Mouse (Mus musculus): ENCODE data around the gene Afmid. TPM values are rescaled to one million over a fixed set of nuclear protein-coding genes. Genes with fewer than 3 reads are reported as not detected.

Gene Afmid
- polyA plus RNA-seq, 1 experiment from 2014 or later = 4.6 TPM

DNA sequence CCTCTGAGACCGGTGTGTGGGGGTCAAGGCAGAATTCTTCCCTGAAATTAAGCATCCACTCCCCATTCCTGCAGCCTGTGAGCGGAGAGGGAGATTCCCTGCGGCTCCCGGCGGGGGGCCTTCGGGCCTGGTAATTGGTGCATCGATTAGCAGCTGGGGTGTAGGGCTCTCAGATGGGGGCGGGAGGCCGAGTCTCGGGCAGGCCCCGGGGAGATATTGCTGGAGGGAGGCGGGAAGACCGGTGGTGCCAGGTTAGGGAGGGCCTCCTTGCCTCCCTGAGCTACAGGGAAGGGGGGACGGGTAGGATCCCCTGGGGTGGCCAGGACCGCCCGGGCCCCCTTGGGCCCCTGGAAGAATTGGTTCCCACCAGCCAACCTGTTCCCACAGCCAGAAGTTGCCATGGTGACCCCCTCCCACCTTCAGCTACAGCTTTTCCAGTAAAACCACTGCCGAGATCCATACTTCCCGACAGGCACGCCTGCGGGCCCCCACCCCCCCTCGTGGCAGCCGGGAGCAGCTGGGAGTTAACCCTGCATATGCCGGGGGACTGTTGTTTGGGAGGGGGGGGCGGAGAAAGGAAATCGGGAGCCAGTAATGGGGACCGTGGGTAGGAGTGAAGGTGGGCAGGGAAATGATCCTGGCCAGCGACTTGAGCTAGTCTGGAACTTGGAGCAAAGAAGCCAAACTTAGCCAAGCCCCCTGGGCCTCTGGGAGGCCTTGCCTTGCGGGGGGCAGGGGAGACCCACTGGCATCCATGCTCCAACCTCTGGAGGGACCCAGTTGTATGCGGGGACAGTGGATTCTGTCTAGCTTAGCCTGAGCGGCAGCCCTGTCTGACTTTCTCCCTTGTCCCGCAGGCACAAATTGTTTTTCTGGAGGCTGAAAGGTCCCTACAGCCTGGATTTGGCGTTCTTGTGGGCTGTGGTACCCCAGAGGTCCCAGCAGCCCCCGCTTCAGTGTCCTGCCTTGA lies 63.4 kb downstream of the Afmid start:
- H3K4me2 ChIP-seq = peak overlapping the region; percentile 61
- peak; percentile 60 for ATAC-seq (ENCODE audit: insufficient read depth)
- H3K4me1 ChIP-seq (ENCODE audit: insufficient read depth) = peaks cover 19% of the 10 kb centered on the region
- H3K9me3 ChIP-seq (ENCODE audit: low read depth, low read length) = no peaks in the 10 kb centered on the region
- H3K9ac ChIP-seq = peak overlapping the region; percentile 48
- no peak overlapping the region for H3K27ac ChIP-seq (ENCODE audit: low read depth)
- H3K4me3 ChIP-seq (ENCODE audit: low read depth, low read length) = peak overlapping the region; percentile 28
- no peak for TF ChIP-seq CTCF (IDR thresholded peaks at IDR 0.05; ENCODE audit: low read depth)
- 6% methylated on average over 33 of the region's 33 CpGs for WGBS
- H3K27me3 ChIP-seq (ENCODE audit: insufficient read depth, low read length) = 0 out of 2 replicates have a peak, but pooled peaks cover 7% of the 10 kb centered on the region
- no peaks in the 10 kb centered on the region for H3K36me3 ChIP-seq (ENCODE audit: insufficient read depth)
- DNase-seq = peak; percentile 56

Other genes starting within 250 kb of the Afmid start
- 10.9 and 11.6 TPM in 2 replicates for gene Tnrc6c, start 171.6 kb upstream of the Afmid start, polyA plus RNA-seq (2014; fragmentation: Nextera tagmentation; extraction: Ambion mirVana)
- 1.6 and 2.9 TPM in 2 replicates for gene Tmc8, start 43.8 kb upstream of the Afmid start, polyA plus RNA-seq (2014; fragmentation: Nextera tagmentation; extraction: Ambion mirVana)
- 18.2 and 18.6 TPM in 2 replicates for gene Tmc6, start 43.7 kb upstream of the Afmid start, polyA plus RNA-seq (2014; fragmentation: Nextera tagmentation; extraction: Ambion mirVana)
- 0.22 and 0.23 TPM in 2 replicates for gene 6030468B19Rik, start 28.3 kb upstream of the Afmid start, polyA plus RNA-seq (2014; fragmentation: Nextera tagmentation; extraction: Ambion mirVana)
- 0.23 and 0.30 TPM in 2 replicates for gene Gm20708, start 16.3 kb upstream of the Afmid start, polyA plus RNA-seq (2014; fragmentation: Nextera tagmentation; extraction: Ambion mirVana)
- 65.9 and 71.6 TPM in 2 replicates for gene Syngr2, start 16.3 kb upstream of the Afmid start, polyA plus RNA-seq (2014; fragmentation: Nextera tagmentation; extraction: Ambion mirVana)
- gene Tk1, start 168 bp downstream of the Afmid start, polyA plus RNA-seq (2014; fragmentation: Nextera tagmentation; extraction: Ambion mirVana) = 144 and 158 TPM in 2 replicates
- 395 and 399 TPM in 2 replicates for gene Birc5, start 23.3 kb downstream of the Afmid start, polyA plus RNA-seq (2014; fragmentation: Nextera tagmentation; extraction: Ambion mirVana)
- gene Tmem235, start 34.8 kb downstream of the Afmid start, polyA plus RNA-seq (2014; fragmentation: Nextera tagmentation; extraction: Ambion mirVana) = not detected in 2 replicates
- gene Tha1, start 47.6 kb downstream of the Afmid start, polyA plus RNA-seq (2014; fragmentation: Nextera tagmentation; extraction: Ambion mirVana) = 3.4 and 3.7 TPM in 2 replicates
- gene Socs3, start 144.1 kb downstream of the Afmid start, polyA plus RNA-seq (2014; fragmentation: Nextera tagmentation; extraction: Ambion mirVana) = 5.4 and 6.4 TPM in 2 replicates
- gene Pgs1, start 160.4 kb downstream of the Afmid start, polyA plus RNA-seq (2014; fragmentation: Nextera tagmentation; extraction: Ambion mirVana) = 35.8 and 40.8 TPM in 2 replicates